Mouse (Mus musculus): ENCODE measurements at regions not wholly inside any gene's neighbourhood (a gene's known extent, or its start where the extent isn't known, plus 50 kb on each side); places are given as distances from the start of the nearest gene placed in this dataset.

DNA sequence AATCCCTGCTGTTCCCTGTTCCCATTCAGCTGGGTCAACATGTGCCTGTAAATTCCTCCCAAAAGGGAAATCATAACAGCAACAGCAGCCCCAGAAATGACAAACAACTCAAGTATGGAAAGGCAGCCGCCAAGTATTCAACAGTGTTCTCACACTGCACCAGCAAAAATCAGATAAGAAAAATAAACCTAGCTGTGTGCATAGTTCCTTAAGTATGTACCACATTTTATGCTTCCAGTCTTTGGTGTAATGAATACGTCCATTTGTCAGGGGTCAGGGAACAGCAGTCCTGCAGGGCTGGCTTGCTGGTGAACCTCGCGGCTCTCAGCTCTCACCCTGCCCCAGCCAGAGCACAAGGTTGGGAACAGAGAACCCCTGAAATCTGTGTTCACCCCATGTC is 155.9 kb upstream of the Dio3 start:
- no peak for ATAC-seq
- peaks cover 11% of the 10 kb centered on the region; the same call in 1 of the 2 replicates for H3K4me1 ChIP-seq (replicated peaks; ENCODE audit: control insufficient read depth, insufficient read depth, low read length)
- no peak overlapping the region for H3K4me2 ChIP-seq (ENCODE audit: low read length)
- 90% methylated on average over 4 of the region's 4 CpGs for WGBS
- no peak overlapping the region for H3K4me3 ChIP-seq (replicated peaks; ENCODE audit: low read length)
- no peaks in the 10 kb centered on the region for H3K9me3 ChIP-seq (ENCODE audit: control insufficient read depth, low read length)
- H3K27ac ChIP-seq (ENCODE audit: low read length), result no peak overlapping the region
- H3K36me3 ChIP-seq (ENCODE audit: control insufficient read depth, insufficient read depth), result no peaks in the 10 kb centered on the region
- H3K9ac ChIP-seq (replicated peaks; ENCODE audit: low read depth, low read length), result no peak overlapping the region
- H3K27me3 ChIP-seq (replicated peaks; ENCODE audit: control insufficient read depth, insufficient read depth, low read length), result no peaks in the 10 kb centered on the region

- H3K4me1 ChIP-seq (replicated peaks; ENCODE audit: control insufficient read depth, insufficient read depth, low read length), result peaks cover 5% of the 10 kb centered on the region; the same call in 1 of the 2 replicates
- ATAC-seq, result no peak
- no peak overlapping the region for H3K4me3 ChIP-seq (replicated peaks; ENCODE audit: low read length)
- H3K4me2 ChIP-seq (ENCODE audit: low read length), result no peak overlapping the region
- H3K36me3 ChIP-seq (ENCODE audit: control insufficient read depth, insufficient read depth), result no peaks in the 10 kb centered on the region
- no peaks in the 10 kb centered on the region for H3K9me3 ChIP-seq (ENCODE audit: control insufficient read depth, low read length)
- no peak overlapping the region for H3K9ac ChIP-seq (replicated peaks; ENCODE audit: low read depth, low read length)
- H3K27ac ChIP-seq (ENCODE audit: low read length), result no peak overlapping the region
- WGBS, result 19% methylated on average over 7 of the region's 7 CpGs
- no peaks in the 10 kb centered on the region for H3K27me3 ChIP-seq (replicated peaks; ENCODE audit: control insufficient read depth, insufficient read depth, low read length)
These were observed 152.3 kb upstream of the Dio3 start for GRCm38 (mm10) chr12:110126525-110126924.

DNA sequence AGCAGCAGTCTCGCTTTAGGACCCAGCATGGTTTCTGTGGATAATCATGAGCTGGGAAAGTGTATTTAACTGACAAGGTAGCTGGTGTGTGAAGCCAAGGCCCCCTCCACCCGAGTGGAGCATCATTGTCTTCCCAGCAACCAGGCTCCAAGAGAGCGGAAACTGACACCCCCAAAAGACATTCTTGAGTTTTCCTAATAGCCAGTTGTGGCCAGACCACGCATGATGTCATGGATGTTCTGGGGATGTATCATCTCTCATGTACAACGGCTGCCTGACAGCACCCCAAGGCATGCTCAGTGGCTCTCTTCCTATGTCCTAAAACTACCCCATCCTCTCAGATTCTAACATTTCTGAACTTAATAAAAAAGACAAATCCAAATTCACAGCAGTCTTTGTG is 133.5 kb upstream of the Dio3 start:
- no peaks in the 10 kb centered on the region for H3K4me1 ChIP-seq (replicated peaks; ENCODE audit: control insufficient read depth, insufficient read depth, low read length)
- H3K9ac ChIP-seq (replicated peaks; ENCODE audit: low read depth, low read length), result no peak overlapping the region
- WGBS, result 58% methylated on average over 5 of the region's 5 CpGs
- peaks cover 2% of the 10 kb centered on the region; the same call in 1 of the 2 replicates for H3K9me3 ChIP-seq (ENCODE audit: control insufficient read depth, low read length)
- no peaks in the 10 kb centered on the region for H3K27me3 ChIP-seq (replicated peaks; ENCODE audit: control insufficient read depth, insufficient read depth, low read length)
- no peak overlapping the region for H3K27ac ChIP-seq (ENCODE audit: low read length)
- no peak overlapping the region for H3K4me2 ChIP-seq (ENCODE audit: low read length)
- no peaks in the 10 kb centered on the region for H3K36me3 ChIP-seq (ENCODE audit: control insufficient read depth, insufficient read depth)
- H3K4me3 ChIP-seq (replicated peaks; ENCODE audit: low read length), result no peak overlapping the region
- no peak for ATAC-seq

DNA sequence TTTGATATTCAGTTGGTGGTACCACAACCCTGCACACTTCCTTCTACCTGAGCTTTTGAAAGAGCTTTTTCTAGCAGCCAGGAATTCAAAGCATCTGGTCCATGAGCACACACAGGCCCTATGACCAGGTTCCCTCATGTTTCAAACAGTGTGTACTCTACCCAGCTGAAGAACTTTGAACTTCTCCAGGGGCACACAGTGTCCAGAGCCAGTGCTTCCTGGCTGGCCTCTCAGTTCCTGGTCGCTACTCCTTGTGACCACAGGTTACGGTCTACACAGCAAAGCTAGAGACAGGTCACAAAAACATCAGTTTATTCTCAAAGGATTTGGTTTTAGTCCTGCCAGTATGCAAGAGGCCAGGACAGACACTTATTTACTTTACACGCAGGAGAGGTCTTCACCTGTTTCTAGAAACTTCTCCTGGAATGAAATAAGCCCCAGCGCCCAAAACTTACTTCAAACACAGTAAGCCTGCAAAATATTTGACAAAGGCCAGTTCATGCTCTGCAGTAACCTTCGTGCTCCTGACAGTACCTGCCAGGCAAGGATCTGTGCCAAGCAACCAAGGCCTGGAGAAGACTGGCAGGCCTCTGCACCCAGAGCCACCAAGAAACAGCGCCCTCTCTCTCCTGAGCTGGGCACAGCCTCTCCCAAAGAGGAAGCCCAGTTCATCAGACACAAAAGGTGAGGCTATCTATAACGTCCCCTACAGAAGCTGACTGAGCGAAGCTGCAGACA is 124.5 kb upstream of the Dio3 start:
- 89% methylated on average over 8 of the region's 8 CpGs for WGBS
- Histone ChIP-seq H3K27me3 (replicated peaks; ENCODE audit: control insufficient read depth, insufficient read depth, low read length) (no peaks in the 10 kb centered on the region), H3K36me3 (ENCODE audit: control insufficient read depth, insufficient read depth) (no peaks in the 10 kb centered on the region), H3K27ac (ENCODE audit: low read length) (no peak overlapping the region), H3K9me3 (ENCODE audit: control insufficient read depth, low read length) (peaks cover 2% of the 10 kb centered on the region; the same call in 1 of the 2 replicates), H3K9ac (replicated peaks; ENCODE audit: low read depth, low read length) (no peak overlapping the region), H3K4me1 (replicated peaks; ENCODE audit: control insufficient read depth, insufficient read depth, low read length) (no peaks in the 10 kb centered on the region), H3K4me2 (ENCODE audit: low read length) (no peak overlapping the region), H3K4me3 (replicated peaks; ENCODE audit: low read length) (no peak overlapping the region)
- no peak for ATAC-seq

DNA sequence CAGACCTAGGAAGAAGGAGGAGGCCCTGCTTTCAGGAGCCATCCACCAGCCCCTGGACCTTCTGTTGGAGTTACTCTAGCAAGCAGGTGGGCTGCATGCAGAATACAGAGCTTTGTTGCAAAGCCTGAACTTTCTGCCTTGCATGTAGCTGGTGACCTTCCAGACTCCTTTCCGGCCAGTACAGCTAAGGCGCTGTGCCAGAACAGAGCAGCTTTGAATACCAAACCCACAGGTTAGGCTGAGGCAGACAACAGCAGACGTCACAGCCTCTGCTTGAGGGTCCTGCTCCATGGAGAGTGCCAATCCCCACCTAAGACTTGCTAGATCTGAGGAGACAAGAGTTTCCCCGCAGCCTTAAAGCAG is 123.9 kb upstream of the Dio3 start:
- no peaks in the 10 kb centered on the region for H3K36me3 ChIP-seq (ENCODE audit: control insufficient read depth, insufficient read depth)
- no peak overlapping the region for H3K9ac ChIP-seq (replicated peaks; ENCODE audit: low read depth, low read length)
- 74% methylated on average over 4 of the region's 4 CpGs for WGBS
- no peak for ATAC-seq
- no peaks in the 10 kb centered on the region for H3K4me1 ChIP-seq (replicated peaks; ENCODE audit: control insufficient read depth, insufficient read depth, low read length)
- no peaks in the 10 kb centered on the region for H3K9me3 ChIP-seq (ENCODE audit: control insufficient read depth, low read length)
- no peak overlapping the region for H3K27ac ChIP-seq (ENCODE audit: low read length)
- H3K27me3 ChIP-seq (replicated peaks; ENCODE audit: control insufficient read depth, insufficient read depth, low read length), result no peaks in the 10 kb centered on the region
- H3K4me2 ChIP-seq (ENCODE audit: low read length), result no peak overlapping the region
- H3K4me3 ChIP-seq (replicated peaks; ENCODE audit: low read length), result no peak overlapping the region

DNA sequence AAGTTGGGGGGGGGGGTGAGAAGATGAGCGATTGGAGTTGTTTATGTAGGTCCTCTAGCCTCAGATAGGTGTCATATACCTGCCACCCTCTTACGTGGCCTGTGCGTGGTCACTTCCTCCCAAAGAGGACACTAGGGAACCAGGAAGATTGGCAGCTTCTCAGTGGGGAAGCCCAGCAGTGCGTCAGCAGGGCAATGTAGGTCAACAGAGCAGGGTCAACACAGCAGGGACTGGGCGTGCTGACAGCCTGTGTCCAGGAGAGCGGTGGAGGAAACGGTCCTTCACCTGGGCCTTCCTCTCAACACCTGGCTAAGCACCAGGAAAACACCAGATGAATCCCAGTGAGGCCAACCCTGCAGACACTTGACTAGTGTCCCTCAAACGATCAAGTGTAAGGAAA is 122.4 kb upstream of the Dio3 start:
- no peak overlapping the region for H3K9ac ChIP-seq (replicated peaks; ENCODE audit: low read depth, low read length)
- no peak for ATAC-seq
- H3K9me3 ChIP-seq (ENCODE audit: control insufficient read depth, low read length), result no peaks in the 10 kb centered on the region
- H3K27ac ChIP-seq (ENCODE audit: low read length), result no peak overlapping the region
- H3K36me3 ChIP-seq (ENCODE audit: control insufficient read depth, insufficient read depth), result no peaks in the 10 kb centered on the region
- 49% methylated on average over 8 of the region's 8 CpGs for WGBS
- no peak overlapping the region for H3K4me3 ChIP-seq (replicated peaks; ENCODE audit: low read length)
- no peak overlapping the region for H3K4me2 ChIP-seq (ENCODE audit: low read length)
- no peaks in the 10 kb centered on the region for H3K4me1 ChIP-seq (replicated peaks; ENCODE audit: control insufficient read depth, insufficient read depth, low read length)
- no peaks in the 10 kb centered on the region for H3K27me3 ChIP-seq (replicated peaks; ENCODE audit: control insufficient read depth, insufficient read depth, low read length)

DNA sequence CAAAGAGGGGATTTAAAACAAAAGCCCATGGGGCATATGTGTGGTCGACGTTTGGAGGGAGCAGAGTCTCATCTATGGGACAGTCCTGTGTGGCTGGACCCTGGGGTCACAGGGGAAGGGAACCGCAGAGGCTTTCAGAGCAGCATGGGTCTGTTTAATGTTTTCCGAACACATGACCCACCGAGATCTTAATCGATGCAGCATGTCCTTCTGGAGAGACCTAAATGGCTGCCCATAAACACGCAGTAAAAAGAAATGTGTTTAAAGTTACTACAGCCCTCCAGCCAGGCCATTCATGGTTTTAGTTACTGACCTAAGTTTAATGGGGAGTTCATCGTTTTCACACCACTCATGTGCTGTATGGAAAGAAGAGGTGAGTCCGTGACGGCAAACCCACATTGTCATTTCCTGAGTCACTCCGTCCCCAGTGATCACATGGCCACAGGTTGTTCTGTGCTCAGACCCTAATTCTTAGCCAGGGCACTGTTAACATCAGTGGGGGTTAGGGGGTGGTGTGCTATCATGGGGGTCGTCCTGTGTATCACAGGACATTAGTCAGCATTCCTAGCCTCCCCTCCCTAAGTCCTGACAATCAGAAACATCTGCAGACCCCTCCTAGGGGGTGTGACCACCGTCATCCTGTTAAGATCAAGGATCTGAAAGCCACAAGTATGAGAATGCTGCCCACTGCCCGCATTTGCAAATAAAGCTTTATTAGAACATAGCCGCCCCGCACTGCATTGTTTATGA is 120.7 kb upstream of the Dio3 start:
- no peaks in the 10 kb centered on the region for H3K4me1 ChIP-seq (replicated peaks; ENCODE audit: control insufficient read depth, insufficient read depth, low read length)
- no peak for ATAC-seq
- H3K9me3 ChIP-seq (ENCODE audit: control insufficient read depth, low read length), result no peaks in the 10 kb centered on the region
- H3K4me3 ChIP-seq (replicated peaks; ENCODE audit: low read length), result no peak overlapping the region
- no peak overlapping the region for H3K9ac ChIP-seq (replicated peaks; ENCODE audit: low read depth, low read length)
- H3K4me2 ChIP-seq (ENCODE audit: low read length), result no peak overlapping the region
- no peak overlapping the region for H3K27ac ChIP-seq (ENCODE audit: low read length)
- H3K27me3 ChIP-seq (replicated peaks; ENCODE audit: control insufficient read depth, insufficient read depth, low read length), result no peaks in the 10 kb centered on the region
- H3K36me3 ChIP-seq (ENCODE audit: control insufficient read depth, insufficient read depth), result no peaks in the 10 kb centered on the region
- 82% methylated on average over 16 of the region's 16 CpGs for WGBS

DNA sequence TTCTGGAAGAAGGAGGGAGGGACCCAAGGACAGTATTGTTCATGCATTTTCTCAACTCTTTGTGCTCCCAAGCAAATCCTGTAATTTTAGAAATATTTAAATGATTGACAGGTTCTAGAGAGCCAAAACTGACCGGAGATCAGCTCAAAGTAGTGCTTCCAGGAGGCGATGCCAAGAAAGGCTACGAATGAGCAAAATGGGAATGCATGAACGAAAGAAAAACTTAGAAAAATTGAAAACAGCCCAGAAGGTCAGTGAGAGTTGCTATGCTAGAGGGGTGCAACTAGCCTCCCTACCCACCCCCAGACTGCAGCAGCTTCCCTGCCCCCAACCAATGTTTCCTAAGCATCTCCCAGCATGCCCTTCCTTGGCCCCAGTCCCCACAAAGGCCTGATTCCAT is 117.6 kb upstream of the Dio3 start:
- no peak overlapping the region for H3K27ac ChIP-seq (ENCODE audit: low read length)
- WGBS, result 79% methylated on average over 4 of the region's 4 CpGs

DNA sequence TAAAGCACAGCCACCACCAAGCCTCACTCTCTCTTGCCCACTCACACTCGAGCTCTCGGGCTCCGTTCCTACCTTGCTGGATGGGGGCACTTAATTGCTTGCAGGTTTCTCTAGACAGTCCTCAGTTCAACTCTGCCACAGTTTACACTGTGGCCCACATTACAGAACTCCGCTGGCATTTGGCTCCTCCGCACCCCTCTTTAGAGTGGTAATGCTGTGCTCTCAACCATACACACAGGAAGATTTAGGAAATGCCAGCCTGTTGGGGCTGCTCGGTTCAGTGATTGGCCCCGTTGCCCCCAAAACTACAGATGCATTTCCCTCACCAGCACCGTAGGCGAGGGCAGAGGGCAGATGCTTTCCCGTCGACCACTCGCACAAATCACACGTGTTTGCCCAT is 113.4 kb upstream of the Dio3 start:
- H3K36me3 ChIP-seq (ENCODE audit: control insufficient read depth, insufficient read depth), result no peaks in the 10 kb centered on the region
- peaks cover 6% of the 10 kb centered on the region; the same call in 1 of the 2 replicates for H3K4me1 ChIP-seq (replicated peaks; ENCODE audit: control insufficient read depth, insufficient read depth, low read length)
- no peak overlapping the region for H3K4me2 ChIP-seq (ENCODE audit: low read length)
- 87% methylated on average over 13 of the region's 13 CpGs for WGBS
- H3K9ac ChIP-seq (replicated peaks; ENCODE audit: low read depth, low read length), result no peak overlapping the region
- no peak overlapping the region for H3K4me3 ChIP-seq (replicated peaks; ENCODE audit: low read length)
- no peak overlapping the region for H3K27ac ChIP-seq (ENCODE audit: low read length)
- no peaks in the 10 kb centered on the region for H3K27me3 ChIP-seq (replicated peaks; ENCODE audit: control insufficient read depth, insufficient read depth, low read length)
- no peaks in the 10 kb centered on the region for H3K9me3 ChIP-seq (ENCODE audit: control insufficient read depth, low read length)
- ATAC-seq, result no peak

More for the DNA sequence above, 117.6 kb upstream of the Dio3 start:
- no peaks in the 10 kb centered on the region for H3K36me3 ChIP-seq (ENCODE audit: control insufficient read depth, insufficient read depth)
- no peak overlapping the region for H3K4me2 ChIP-seq (ENCODE audit: low read length)
- no peak for ATAC-seq
- H3K4me1 ChIP-seq (replicated peaks; ENCODE audit: control insufficient read depth, insufficient read depth, low read length), result no peaks in the 10 kb centered on the region
- H3K4me3 ChIP-seq (replicated peaks; ENCODE audit: low read length), result no peak overlapping the region
- no peaks in the 10 kb centered on the region for H3K9me3 ChIP-seq (ENCODE audit: control insufficient read depth, low read length)
- no peak overlapping the region for H3K9ac ChIP-seq (replicated peaks; ENCODE audit: low read depth, low read length)
- H3K27me3 ChIP-seq (replicated peaks; ENCODE audit: control insufficient read depth, insufficient read depth, low read length), result no peaks in the 10 kb centered on the region
